Mouse (Mus musculus) spleen, adult 18-20 months (tissue): ENCODE measurements around the gene Arfip1.
"Not testable (repeated sequence)": the region's sequence is repeated elsewhere in the genome, so short reads cannot be mapped to it uniquely, and the experiment has no call there.

Experiments
- DNase-seq, 2 experiments: peaks; one replicate each; pipeline ENCODE4 v3.0.0; 2022; ENCODE audit warnings: mixed read lengths in 2 of 2

Gene Arfip1

GRCm38 (mm10) chr3:84570501-84570900 lies 11.9 kb downstream of the Arfip1 start:
- DNase-seq = no peak

- no peak for DNase-seq
Measured at GRCm38 (mm10) chr3:84569587-84569986, 12.8 kb downstream of the Arfip1 start.

- DNase-seq = no peak
Measured at GRCm38 (mm10) chr3:84568540-84568939, 13.9 kb downstream of the Arfip1 start.

- no peak for DNase-seq
Measured at GRCm38 (mm10) chr3:84563415-84563814, 19.0 kb downstream of the Arfip1 start.

- not testable (repeated sequence) for DNase-seq
Measured at GRCm38 (mm10) chr3:84562911-84563310, 19.5 kb downstream of the Arfip1 start.

GRCm38 (mm10) chr3:84558301-84558700 lies 24.1 kb downstream of the Arfip1 start:
- DNase-seq = no peak

- DNase-seq = no peak
Measured at GRCm38 (mm10) chr3:84555780-84556179, 26.6 kb downstream of the Arfip1 start.

GRCm38 (mm10) chr3:84547177-84547576 lies 35.2 kb downstream of the Arfip1 start:
- DNase-seq = peak in 1 of 2 experiments; percentile 6

- peak; percentile 12 to 70 for DNase-seq
Measured at GRCm38 (mm10) chr3:84542450-84542849, 40.0 kb downstream of the Arfip1 start.

- DNase-seq = no peak
Measured at GRCm38 (mm10) chr3:84541881-84542280, 40.5 kb downstream of the Arfip1 start.

GRCm38 (mm10) chr3:84540640-84541039 lies 41.8 kb downstream of the Arfip1 start:
- no peak for DNase-seq

- DNase-seq = no peak
Measured at GRCm38 (mm10) chr3:84536987-84537386, 45.4 kb downstream of the Arfip1 start.

- DNase-seq = no peak
Measured at GRCm38 (mm10) chr3:84533227-84533626, 49.2 kb downstream of the Arfip1 start.

- DNase-seq = no peak
Measured at GRCm38 (mm10) chr3:84529021-84529420, 53.4 kb downstream of the Arfip1 start.

- no peak for DNase-seq
Measured at GRCm38 (mm10) chr3:84524952-84525351, 57.5 kb downstream of the Arfip1 start.

GRCm38 (mm10) chr3:84516163-84516562 lies 66.3 kb downstream of the Arfip1 start:
- DNase-seq = no peak

GRCm38 (mm10) chr3:84512774-84513515 lies 69.5 kb downstream of the Arfip1 start:
- no peak for DNase-seq

GRCm38 (mm10) chr3:84505193-84505592 lies 77.2 kb downstream of the Arfip1 start:
- no peak for DNase-seq

GRCm38 (mm10) chr3:84504291-84504690 lies 78.1 kb downstream of the Arfip1 start:
- no peak for DNase-seq

GRCm38 (mm10) chr3:84502101-84502500 lies 80.3 kb downstream of the Arfip1 start:
- DNase-seq = no peak

- no peak for DNase-seq
Measured at GRCm38 (mm10) chr3:84500491-84500890, 81.9 kb downstream of the Arfip1 start.

GRCm38 (mm10) chr3:84497718-84498117 lies 84.7 kb downstream of the Arfip1 start:
- DNase-seq = no peak

GRCm38 (mm10) chr3:84492657-84493056 lies 89.8 kb downstream of the Arfip1 start:
- DNase-seq = no peak

- no peak for DNase-seq
Measured at GRCm38 (mm10) chr3:84492148-84492547, 90.3 kb downstream of the Arfip1 start.

- DNase-seq = no peak
Measured at GRCm38 (mm10) chr3:84488716-84489115, 93.7 kb downstream of the Arfip1 start.
